Mouse (Mus musculus): ENCODE data around the gene Il11ra1. TPM values are rescaled to one million over a fixed set of nuclear protein-coding genes. Genes with fewer than 3 reads are reported as not detected.

Gene Il11ra1
- polyA plus RNA-seq, 1 experiment: 3.3 TPM

GRCm38 (mm10) chr4:41755338-41756305, 55.8 kb downstream of the Il11ra1 start, which contains the start of gene Sigmar1:
TSS of gene Sigmar1 (minus strand) at chr4:41756157.
- H3K79me2 ChIP-seq (ENCODE audit: control insufficient read depth, insufficient read depth): no peaks in the 10 kb centered on the region
- peak within 1 kb of the TSS; percentile 29 for H3ac ChIP-seq (ENCODE audit: control insufficient read depth, insufficient read length)
- no peaks in the 10 kb centered on the region for H3K27me3 ChIP-seq (ENCODE audit: control insufficient read depth, insufficient read depth, insufficient read length)
- TF ChIP-seq USF1 (IDR thresholded peaks at IDR 0.05; ENCODE audit: low read depth): peak; percentile 52
- no peak for TF ChIP-seq TCF3 (IDR thresholded peaks at IDR 0.05; ENCODE audit: insufficient read length, low read depth)
- H3K36me3 ChIP-seq (ENCODE audit: control insufficient read depth, insufficient read depth): no peaks in the 10 kb centered on the region
- H3K4me2 ChIP-seq (ENCODE audit: low read depth): peak within 1 kb of the TSS; percentile 99
- H3K4me3 ChIP-seq: peak within 1 kb of the TSS; percentile 45

GRCm38 (mm10) chr4:41756440-41756839, 56.7 kb downstream of the Il11ra1 start:
- Histone ChIP-seq H3K4me3 (peak overlapping the region; percentile 45), H3ac (ENCODE audit: control insufficient read depth, insufficient read length) (peak overlapping the region; percentile 29), H3K36me3 (ENCODE audit: control insufficient read depth, insufficient read depth) (no peaks in the 10 kb centered on the region), H3K27me3 (ENCODE audit: control insufficient read depth, insufficient read depth, insufficient read length) (no peaks in the 10 kb centered on the region), H3K4me2 (ENCODE audit: low read depth) (peak overlapping the region; percentile 99), H3K79me2 (ENCODE audit: control insufficient read depth, insufficient read depth) (no peaks in the 10 kb centered on the region)
- TF ChIP-seq USF1 (IDR thresholded peaks at IDR 0.05; ENCODE audit: low read depth) (no peak), CEBPB (IDR thresholded peaks at IDR 0.05; ENCODE audit: insufficient read depth, poor library complexity, severe bottlenecking) (no peak), MYOD1 (IDR thresholded peaks at IDR 0.05; ENCODE audit: control insufficient read depth in 1 of 3, insufficient read length in 2 of 3, low read depth in 2 of 3) (no peak), E2F4 (IDR thresholded peaks at IDR 0.05; ENCODE audit: insufficient read depth) (no peak), MYOG (IDR thresholded peaks at IDR 0.05; ENCODE audit: control insufficient read depth in 1 of 3, insufficient read depth in 1 of 3, insufficient read length in 2 of 3, low read depth in 2 of 3) (no peak), REST (IDR thresholded peaks at IDR 0.05; ENCODE audit: insufficient read depth, insufficient read length) (no peak), TCF3 (IDR thresholded peaks at IDR 0.05; ENCODE audit: insufficient read length, low read depth) (no peak), POLR2A (IDR thresholded peaks at IDR 0.05; ENCODE audit: insufficient read length, low read depth) (no peak), POLR2AphosphoS2 (IDR thresholded peaks at IDR 0.05; ENCODE audit: insufficient read length, low read depth) (no peak), SRF (IDR thresholded peaks at IDR 0.05; ENCODE audit: control insufficient read depth, insufficient read length, low read depth) (no peak), TCF12 (IDR thresholded peaks at IDR 0.05; ENCODE audit: insufficient read depth, poor library complexity, severe bottlenecking) (no peak), MAX (IDR thresholded peaks at IDR 0.05; ENCODE audit: low read depth) (no peak)

- no peaks in the 10 kb centered on the region for H3K79me2 ChIP-seq (ENCODE audit: control insufficient read depth, insufficient read depth)
- no peak overlapping the region for H3K4me2 ChIP-seq (ENCODE audit: low read depth)
- no peak for TF ChIP-seq TCF3 (IDR thresholded peaks at IDR 0.05; ENCODE audit: insufficient read length, low read depth)
- no peak for TF ChIP-seq SRF (IDR thresholded peaks at IDR 0.05; ENCODE audit: control insufficient read depth, insufficient read length, low read depth)
- TF ChIP-seq REST (IDR thresholded peaks at IDR 0.05; ENCODE audit: insufficient read depth, insufficient read length): no peak
- no peak for TF ChIP-seq CEBPB (IDR thresholded peaks at IDR 0.05; ENCODE audit: insufficient read depth, poor library complexity, severe bottlenecking)
- TF ChIP-seq MYOD1 (IDR thresholded peaks at IDR 0.05; ENCODE audit: control insufficient read depth in 1 of 3, insufficient read length in 2 of 3, low read depth in 2 of 3): no peak
- no peak for TF ChIP-seq POLR2AphosphoS2 (IDR thresholded peaks at IDR 0.05; ENCODE audit: insufficient read length, low read depth)
- TF ChIP-seq TCF12 (IDR thresholded peaks at IDR 0.05; ENCODE audit: insufficient read depth, poor library complexity, severe bottlenecking): no peak
- TF ChIP-seq USF1 (IDR thresholded peaks at IDR 0.05; ENCODE audit: low read depth): no peak
- no peak for TF ChIP-seq MAX (IDR thresholded peaks at IDR 0.05; ENCODE audit: low read depth)
- no peak for TF ChIP-seq E2F4 (IDR thresholded peaks at IDR 0.05; ENCODE audit: insufficient read depth)
- TF ChIP-seq MYOG (IDR thresholded peaks at IDR 0.05; ENCODE audit: control insufficient read depth in 1 of 3, insufficient read depth in 1 of 3, insufficient read length in 2 of 3, low read depth in 2 of 3): no peak
- no peak for TF ChIP-seq POLR2A (IDR thresholded peaks at IDR 0.05; ENCODE audit: insufficient read length, low read depth)
- H3K4me3 ChIP-seq: no peak overlapping the region
- no peak overlapping the region for H3ac ChIP-seq (ENCODE audit: control insufficient read depth, insufficient read length)
- H3K27me3 ChIP-seq (ENCODE audit: control insufficient read depth, insufficient read depth, insufficient read length): peaks cover 4% of the 10 kb centered on the region
- no peaks in the 10 kb centered on the region for H3K36me3 ChIP-seq (ENCODE audit: control insufficient read depth, insufficient read depth)
Observed at GRCm38 (mm10) chr4:41757321-41757720, 57.5 kb downstream of the Il11ra1 start.

GRCm38 (mm10) chr4:41758021-41758420, 58.2 kb downstream of the Il11ra1 start:
- H3K36me3 ChIP-seq (ENCODE audit: control insufficient read depth, insufficient read depth): no peaks in the 10 kb centered on the region
- TF ChIP-seq TCF12 (IDR thresholded peaks at IDR 0.05; ENCODE audit: insufficient read depth, poor library complexity, severe bottlenecking) (no peak), CEBPB (IDR thresholded peaks at IDR 0.05; ENCODE audit: insufficient read depth, poor library complexity, severe bottlenecking) (no peak), POLR2A (IDR thresholded peaks at IDR 0.05; ENCODE audit: insufficient read length, low read depth) (no peak), REST (IDR thresholded peaks at IDR 0.05; ENCODE audit: insufficient read depth, insufficient read length) (no peak), MYOG (IDR thresholded peaks at IDR 0.05; ENCODE audit: control insufficient read depth in 1 of 3, insufficient read depth in 1 of 3, insufficient read length in 2 of 3, low read depth in 2 of 3) (no peak), E2F4 (IDR thresholded peaks at IDR 0.05; ENCODE audit: insufficient read depth) (no peak), USF1 (IDR thresholded peaks at IDR 0.05; ENCODE audit: low read depth) (no peak), SRF (IDR thresholded peaks at IDR 0.05; ENCODE audit: control insufficient read depth, insufficient read length, low read depth) (no peak), MYOD1 (IDR thresholded peaks at IDR 0.05; ENCODE audit: control insufficient read depth in 1 of 3, insufficient read length in 2 of 3, low read depth in 2 of 3) (no peak), POLR2AphosphoS2 (IDR thresholded peaks at IDR 0.05; ENCODE audit: insufficient read length, low read depth) (no peak), TCF3 (IDR thresholded peaks at IDR 0.05; ENCODE audit: insufficient read length, low read depth) (no peak), MAX (IDR thresholded peaks at IDR 0.05; ENCODE audit: low read depth) (no peak)
- no peak overlapping the region for H3K4me2 ChIP-seq (ENCODE audit: low read depth)
- H3K4me3 ChIP-seq: no peak overlapping the region
- no peak overlapping the region for H3ac ChIP-seq (ENCODE audit: control insufficient read depth, insufficient read length)
- no peaks in the 10 kb centered on the region for H3K79me2 ChIP-seq (ENCODE audit: control insufficient read depth, insufficient read depth)
- H3K27me3 ChIP-seq (ENCODE audit: control insufficient read depth, insufficient read depth, insufficient read length): peaks cover 10% of the 10 kb centered on the region

Measured in myocyte (in vitro differentiated cells).